ENCODE assay signal across 24 mouse cellular contexts in genomic region chr12:90971156-90971555, GRCm38 (mm10).
A peak's percentile ranks its signal among the peaks of the same experiment; 100 is the strongest.
DNase-seq lines count a peak whose midpoint lies in the region; ATAC-seq lines count a peak whose summit lies in the region.
"Had no signal": no experiment of that assay in that cellular context is flagged by ENCODE, and none has a peak within 500 bp of the region (broad histone marks: within the 10 kb centered on the region; RNA-seq: fewer than 3 reads in every experiment).

No protein-coding gene starts in this region.

- H3K9ac ChIP-seq in midbrain, embryonic 16.5 days (ENCODE audit: low read depth, low read length) = no peak overlapping the region
- H3K9ac ChIP-seq: embryonic facial prominence, embryonic 12.5 days; forebrain, postnatal 0 days; hindbrain, embryonic 12.5 days; kidney, embryonic 15.5 days; limb, embryonic 15.5 days; liver, embryonic 14.5 days; midbrain, embryonic 12.5 days; neural tube, embryonic 12.5 days had no signal

- WGBS in heart, embryonic 10.5 days = 88% methylated on average over 3 of the region's 3 CpGs
- 93% methylated on average over 3 of the region's 3 CpGs for whole genome bisulfite sequencing in midbrain, embryonic 16.5 days

- H3K9me3 ChIP-seq in heart, embryonic 10.5 days = no peaks in the 10 kb centered on the region
- no peaks in the 10 kb centered on the region for H3K9me3 ChIP-seq in midbrain, embryonic 16.5 days (replicated peaks; ENCODE audit: control insufficient read depth, low read length, poor library complexity, severe bottlenecking)
- H3K9me3 ChIP-seq: embryonic facial prominence, embryonic 12.5 days; hindbrain, embryonic 12.5 days; kidney, embryonic 15.5 days; limb, embryonic 15.5 days; midbrain, embryonic 12.5 days; neural tube, embryonic 12.5 days had no signal

- intact Hi-C loops in gastrocnemius, postnatal 14 days (cut with DNase I; ENCODE audit: low total_unique reads) = no loop called here

- peak; percentile 31 for DNase-seq in heart, adult 8-10 months (ENCODE audit: low spot score)
- DNase-seq in heart, embryonic 10.5 days (ENCODE audit: low spot score) = no peak
- peak; percentile 48 for DNase-seq in gastrocnemius, adult 18-20 months (ENCODE audit: low spot score)
- peak; percentile 38 for DNase-seq in gastrocnemius, postnatal 14 days
- peak; percentile 7 for DNase-seq in heart, postnatal 4 days
- no peak for DNase-seq in c-Kit-positive CD71-positive TER-119-positive erythroid progenitor cells, embryonic 14.5 days (ENCODE audit: low spot score)
- DNase-seq: adrenal gland, adult 2 months; cerebellum, adult 2 months; cerebellum, postnatal 25 days; forebrain, postnatal 0 days; kidney, postnatal 4 days; left cerebral cortex, postnatal 4 days; right cerebral cortex, postnatal 14 days; spleen, adult 18-20 months had no signal

- H3K4me1 ChIP-seq in heart, embryonic 10.5 days = no peaks in the 10 kb centered on the region
- no peaks in the 10 kb centered on the region for H3K4me1 ChIP-seq in midbrain, embryonic 16.5 days (ENCODE audit: control insufficient read depth, insufficient read depth, low read length)
- H3K4me1 ChIP-seq: embryonic facial prominence, embryonic 12.5 days; hindbrain, embryonic 12.5 days; kidney, embryonic 15.5 days; limb, embryonic 15.5 days; midbrain, embryonic 12.5 days; neural tube, embryonic 12.5 days had no signal

- H3K27ac ChIP-seq in heart, embryonic 10.5 days = no peak overlapping the region
- no peak overlapping the region for H3K27ac ChIP-seq in midbrain, embryonic 16.5 days (ENCODE audit: low read length)
- H3K27ac ChIP-seq: embryonic facial prominence, embryonic 12.5 days; hindbrain, embryonic 12.5 days; kidney, embryonic 15.5 days; limb, embryonic 15.5 days; liver, embryonic 14.5 days; midbrain, embryonic 12.5 days; neural tube, embryonic 12.5 days had no signal

- no peak overlapping the region for H3K4me3 ChIP-seq in heart, embryonic 10.5 days
- H3K4me3 ChIP-seq in midbrain, embryonic 16.5 days (ENCODE audit: low read depth, low read length) = no peak overlapping the region
- H3K4me3 ChIP-seq: embryonic facial prominence, embryonic 12.5 days; hindbrain, embryonic 12.5 days; kidney, embryonic 15.5 days; limb, embryonic 15.5 days; midbrain, embryonic 12.5 days; neural tube, embryonic 12.5 days had no signal

- no peak overlapping the region for H3K4me2 ChIP-seq in midbrain, embryonic 16.5 days (ENCODE audit: low read length)
- H3K4me2 ChIP-seq: embryonic facial prominence, embryonic 12.5 days; hindbrain, embryonic 12.5 days; kidney, embryonic 15.5 days; limb, embryonic 15.5 days; midbrain, embryonic 12.5 days; neural tube, embryonic 12.5 days had no signal

- no peak for ATAC-seq in midbrain, embryonic 16.5 days
- ATAC-seq: forebrain, postnatal 0 days; intestine, postnatal 0 days; Patski had no signal

- no peaks in the 10 kb centered on the region for H3K27me3 ChIP-seq in heart, embryonic 10.5 days (ENCODE audit: insufficient read depth, poor library complexity, severe bottlenecking)
- H3K27me3 ChIP-seq in midbrain, embryonic 16.5 days (ENCODE audit: control insufficient read depth, insufficient read depth, low read depth, low read length) = no peaks in the 10 kb centered on the region
- H3K27me3 ChIP-seq: embryonic facial prominence, embryonic 12.5 days; hindbrain, embryonic 12.5 days; kidney, embryonic 15.5 days; limb, embryonic 15.5 days; midbrain, embryonic 12.5 days; neural tube, embryonic 12.5 days had no signal

- no peaks in the 10 kb centered on the region for H3K36me3 ChIP-seq in heart, embryonic 10.5 days
- H3K36me3 ChIP-seq in midbrain, embryonic 16.5 days (ENCODE audit: control insufficient read depth, insufficient read depth, low read length) = no peaks in the 10 kb centered on the region
- H3K36me3 ChIP-seq: embryonic facial prominence, embryonic 12.5 days; hindbrain, embryonic 12.5 days; kidney, embryonic 15.5 days; limb, embryonic 15.5 days; midbrain, embryonic 12.5 days; neural tube, embryonic 12.5 days had no signal

Comparison
In these comparisons a context has a peak if more than half of its experiments do, and no peak if none do; other contexts are left out.
1. DNase-seq: peak in heart, adult 8-10 months (single experiment), gastrocnemius, adult 18-20 months (single experiment), gastrocnemius, postnatal 14 days (single experiment) and heart, postnatal 4 days (single experiment); none in heart, embryonic 10.5 days (single experiment) and c-Kit-positive CD71-positive TER-119-positive erythroid progenitor cells, embryonic 14.5 days (single experiment).